Mouse (Mus musculus) lung, adult 2 months (tissue): Measurements from ENCODE around the gene Fgf6.

Experiments used
- CTCF ChIP-seq: fragments of 200-500 bp; IDR thresholded peaks from 2 replicates; pipeline ENCODE4 v1.5.1; 2011; ENCODE audit warnings: mild to moderate bottlenecking, low read length, control low read depth; ENCODE audit not compliant: insufficient read depth
- POLR2A ChIP-seq: fragments of 200-500 bp; IDR thresholded peaks from 2 replicates; pipeline ENCODE4 v1.6.1; 2011; ENCODE audit warnings: low read depth, mild to moderate bottlenecking, control low read depth, low read length, borderline replicate concordance; ENCODE audit errors: extremely low read depth

DNA sequence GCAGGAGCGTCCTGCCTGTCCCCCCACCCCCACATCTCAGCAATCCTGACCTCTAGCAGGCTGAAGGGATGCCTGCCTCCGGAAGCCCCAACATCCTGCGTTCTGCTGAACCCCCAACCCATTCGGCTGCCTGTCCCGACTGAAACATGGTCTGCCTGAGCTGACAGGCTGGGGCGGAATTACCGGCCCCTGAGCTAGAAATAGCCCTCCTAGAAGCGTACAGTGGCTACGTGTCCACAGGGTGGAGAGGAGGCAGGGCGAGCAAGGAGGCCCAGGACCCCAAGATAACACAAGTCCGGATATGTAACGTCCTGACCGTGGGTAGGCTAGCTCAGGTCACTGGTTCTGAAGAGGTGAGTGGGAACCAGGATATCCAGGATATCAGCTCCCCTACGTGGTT lies 49.4 kb downstream of the Fgf6 start:
- TF ChIP-seq POLR2A (no peak), CTCF (no peak)
